Mouse (Mus musculus): ENCODE data around the gene Zfp36l2. TPM values are rescaled to one million over a fixed set of nuclear protein-coding genes. Genes with fewer than 3 reads are reported as not detected.
A peak's percentile ranks its signal among the peaks of the same experiment; 100 is the strongest.

Zfp36l2 gene
- polyA plus RNA-seq, 1 experiment, result 318 TPM

DNA sequence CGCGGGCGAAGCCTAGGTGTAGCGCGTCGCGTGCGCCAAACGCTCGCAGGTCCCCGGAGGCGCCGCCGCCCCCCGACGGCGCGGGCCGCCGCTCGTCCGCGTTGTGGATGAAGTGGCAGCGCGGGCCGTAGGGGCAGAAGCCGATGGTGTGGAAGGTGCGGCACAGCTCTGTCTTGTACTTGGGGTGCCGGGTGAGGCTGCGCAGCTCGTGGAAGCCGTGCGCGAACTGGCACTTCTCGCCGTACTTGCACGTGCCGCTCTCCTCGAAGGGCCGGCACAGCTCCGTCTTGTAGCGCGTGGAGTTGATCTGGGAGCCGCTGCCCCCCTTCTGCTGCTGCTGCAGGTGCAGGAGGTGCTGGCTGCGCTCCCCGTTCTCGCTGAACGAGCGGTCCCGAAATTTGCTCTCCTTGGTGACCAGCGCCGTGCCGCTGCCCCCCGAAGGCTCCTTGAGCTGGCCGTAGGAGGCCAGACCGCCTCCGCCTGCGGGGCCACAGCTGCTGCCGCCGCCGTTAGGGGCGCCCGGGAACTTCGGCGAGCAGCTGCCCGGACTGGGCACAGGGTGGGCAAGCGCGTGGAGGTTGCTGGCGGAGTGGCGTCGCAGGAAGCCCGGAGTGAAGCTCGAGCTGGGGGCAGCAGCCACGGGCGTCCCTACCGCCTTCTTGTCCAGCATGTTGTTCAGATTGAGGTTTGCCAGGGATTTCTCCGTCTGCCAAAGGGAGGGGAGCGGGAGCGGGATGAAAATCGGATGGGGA is 1.1 kb downstream of the Zfp36l2 start:
- TF ChIP-seq CTCF (IDR thresholded peaks at IDR 0.05; ENCODE audit: low read depth, low read length) (no peak), POLR2A (IDR thresholded peaks at IDR 0.05; ENCODE audit: borderline replicate concordance, low read depth, low read length) (no peak)
- Histone ChIP-seq H3K4me3 (ENCODE audit: insufficient read depth, low read length) (peak overlapping the region; percentile 83), H3K4me1 (ENCODE audit: control insufficient read depth, insufficient read depth, low read length) (peaks cover 16% of the 10 kb centered on the region), H3K27ac (ENCODE audit: insufficient read depth, low read depth, low read length) (peak overlapping the region; percentile 86)

DNA sequence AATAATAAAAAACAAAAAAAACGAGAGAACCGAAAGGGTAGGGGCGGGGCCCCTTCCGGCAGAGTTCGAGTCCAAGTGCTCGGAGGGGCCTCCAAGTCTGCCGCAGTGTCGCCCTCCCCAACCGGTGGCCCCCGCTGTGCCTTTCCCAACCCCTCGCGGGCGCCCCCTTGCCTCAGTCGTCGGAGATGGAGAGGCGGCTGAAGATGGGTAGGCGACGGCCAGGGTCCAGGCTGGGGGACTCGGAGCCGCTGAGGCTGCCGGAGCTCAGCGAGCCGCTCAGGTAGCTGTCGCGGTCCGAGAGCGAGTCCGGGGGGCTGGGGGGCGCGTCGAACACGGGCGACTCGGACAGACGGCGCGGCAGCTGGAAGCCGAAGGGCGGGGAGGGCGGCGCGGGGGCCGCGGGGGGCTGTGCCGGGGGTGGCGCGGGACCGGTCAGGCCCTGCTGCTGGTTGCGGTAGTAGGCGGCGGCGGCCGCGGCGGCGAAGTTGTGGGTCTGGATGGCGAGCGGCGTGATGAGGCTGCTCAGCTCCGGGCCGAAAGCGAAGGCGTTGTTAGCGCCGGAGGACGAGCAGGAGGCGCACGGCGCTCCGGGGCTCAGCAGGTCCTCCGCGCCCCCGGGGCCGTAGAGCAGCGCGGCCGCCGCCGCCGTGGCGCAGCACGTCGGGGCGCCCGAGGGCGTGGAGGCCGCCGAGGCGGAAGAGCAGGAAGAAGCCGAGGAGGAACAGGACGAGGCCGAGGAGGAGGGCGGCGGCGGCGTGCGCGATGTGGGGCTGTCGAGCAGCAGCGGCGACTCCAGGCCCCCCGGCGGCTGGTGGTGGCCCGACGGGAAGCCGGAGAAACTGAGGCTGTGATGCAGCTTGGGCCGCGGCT is 1.9 kb downstream of the Zfp36l2 start:
- peaks cover 18% of the 10 kb centered on the region for H3K4me1 ChIP-seq (ENCODE audit: control insufficient read depth, insufficient read depth, low read length)
- TF ChIP-seq CTCF (IDR thresholded peaks at IDR 0.05; ENCODE audit: low read depth, low read length) (no peak), POLR2A (IDR thresholded peaks at IDR 0.05; ENCODE audit: borderline replicate concordance, low read depth, low read length) (no peak)
- H3K27ac ChIP-seq (ENCODE audit: insufficient read depth, low read depth, low read length), result peak overlapping the region; percentile 86
- peak overlapping the region; percentile 83 for H3K4me3 ChIP-seq (ENCODE audit: insufficient read depth, low read length)

DNA sequence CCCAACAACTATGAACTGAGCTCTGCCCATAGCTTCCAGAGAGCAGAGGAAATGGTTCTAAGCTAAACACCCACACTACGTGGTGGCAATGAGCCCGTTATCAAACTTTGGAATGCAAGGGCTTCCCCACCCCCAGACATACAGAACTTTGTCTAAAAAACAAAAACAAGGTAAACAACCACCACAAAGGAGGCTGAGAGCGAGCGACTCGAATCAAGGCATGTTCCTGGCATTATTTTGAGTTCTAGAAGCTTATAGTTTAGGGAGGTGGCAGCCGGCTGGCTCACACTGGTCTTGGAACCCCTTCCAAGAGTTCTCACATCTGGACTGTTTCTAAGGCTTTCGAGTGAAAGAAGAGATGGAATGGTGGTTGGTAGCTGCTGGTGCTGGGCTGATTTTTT is 2.7 kb downstream of the Zfp36l2 start:
- Histone ChIP-seq H3K27ac (ENCODE audit: insufficient read depth, low read depth, low read length) (peak overlapping the region; percentile 86), H3K4me3 (ENCODE audit: insufficient read depth, low read length) (peak overlapping the region; percentile 83), H3K4me1 (ENCODE audit: control insufficient read depth, insufficient read depth, low read length) (peaks cover 20% of the 10 kb centered on the region)
- TF ChIP-seq CTCF (IDR thresholded peaks at IDR 0.05; ENCODE audit: low read depth, low read length) (no peak), POLR2A (IDR thresholded peaks at IDR 0.05; ENCODE audit: borderline replicate concordance, low read depth, low read length) (no peak)

DNA sequence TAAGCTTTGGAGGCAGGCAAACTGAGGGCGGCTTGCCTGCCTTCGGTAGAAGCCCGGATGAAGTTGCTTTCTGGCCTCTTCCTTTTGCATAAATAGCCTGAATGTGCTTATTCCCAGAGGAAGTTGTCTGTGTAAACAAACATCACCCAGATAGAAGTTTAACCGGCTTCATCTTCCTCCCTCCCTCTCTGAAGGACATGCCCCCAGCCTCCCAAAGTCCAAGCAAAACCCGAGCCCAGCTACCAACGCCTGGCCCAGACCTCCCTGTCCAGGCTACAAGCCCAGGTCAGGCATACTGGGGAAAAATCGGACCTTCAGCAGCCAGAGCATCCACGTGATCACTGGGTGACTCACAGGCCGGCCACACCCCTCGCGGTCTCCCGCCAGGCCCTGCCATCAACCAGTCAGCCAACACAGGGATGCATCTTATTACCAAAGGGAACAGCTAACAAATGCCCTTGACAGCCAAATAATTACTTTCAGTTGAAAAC is 4.4 kb downstream of the Zfp36l2 start:
- no peak for TF ChIP-seq POLR2A (IDR thresholded peaks at IDR 0.05; ENCODE audit: borderline replicate concordance, low read depth, low read length)
- TF ChIP-seq CTCF (IDR thresholded peaks at IDR 0.05; ENCODE audit: low read depth, low read length), result no peak
- Histone ChIP-seq H3K4me3 (ENCODE audit: insufficient read depth, low read length) (peak overlapping the region; percentile 60), H3K4me1 (ENCODE audit: control insufficient read depth, insufficient read depth, low read length) (peaks cover 7% of the 10 kb centered on the region), H3K27ac (ENCODE audit: insufficient read depth, low read depth, low read length) (peak overlapping the region; percentile 99)

DNA sequence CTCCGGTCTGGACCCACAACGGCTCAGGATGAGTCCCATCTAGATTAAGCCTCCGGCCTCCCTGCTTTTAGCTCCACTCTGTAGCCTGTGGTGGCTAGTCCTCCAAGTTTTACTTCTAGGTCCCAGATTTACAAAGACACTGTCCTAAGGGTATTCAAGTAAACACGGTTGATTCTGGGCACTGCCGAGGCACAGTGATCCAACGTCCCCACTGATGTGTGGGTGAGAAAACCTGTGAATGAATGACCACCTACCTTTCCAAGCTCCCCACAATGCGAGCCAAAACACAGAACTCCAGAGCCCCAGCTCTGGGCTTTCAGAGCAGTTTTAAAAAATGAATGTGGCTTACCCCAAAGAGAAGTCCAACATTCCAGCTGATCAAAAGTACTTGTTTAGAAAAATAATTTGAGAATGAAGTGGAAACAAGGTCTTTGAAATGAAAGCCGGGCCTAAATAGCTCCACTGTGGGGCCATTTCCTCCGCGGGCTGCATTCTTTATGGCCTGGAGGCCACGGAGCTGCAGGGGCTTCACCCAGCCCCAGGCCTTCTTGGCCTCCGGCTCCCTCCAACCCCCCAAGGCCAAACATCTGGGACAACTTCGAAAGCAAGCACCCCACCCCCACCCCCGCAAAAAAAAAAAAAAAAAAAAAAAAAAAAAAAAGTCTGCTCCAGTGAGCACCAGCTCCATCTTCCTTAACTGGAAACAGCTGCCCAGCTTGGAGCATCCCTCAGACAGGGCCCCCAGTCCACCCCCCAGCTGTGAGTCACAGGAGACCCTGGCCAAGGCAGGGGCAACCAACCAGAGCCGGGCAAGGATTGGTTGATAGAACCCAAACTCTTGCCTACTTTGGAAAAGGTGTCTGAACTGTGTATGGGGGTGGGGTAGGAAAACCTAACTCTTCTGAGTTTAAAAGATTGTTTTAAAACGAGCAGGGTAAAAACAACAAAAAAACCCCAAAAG is 5.2 kb downstream of the Zfp36l2 start:
- Histone ChIP-seq H3K4me3 (ENCODE audit: insufficient read depth, low read length) (peak overlapping the region; percentile 60), H3K27ac (ENCODE audit: insufficient read depth, low read depth, low read length) (peak overlapping the region; percentile 99), H3K4me1 (ENCODE audit: control insufficient read depth, insufficient read depth, low read length) (peaks cover 7% of the 10 kb centered on the region)
- TF ChIP-seq CTCF (IDR thresholded peaks at IDR 0.05; ENCODE audit: low read depth, low read length) (no peak), POLR2A (IDR thresholded peaks at IDR 0.05; ENCODE audit: borderline replicate concordance, low read depth, low read length) (no peak)

DNA sequence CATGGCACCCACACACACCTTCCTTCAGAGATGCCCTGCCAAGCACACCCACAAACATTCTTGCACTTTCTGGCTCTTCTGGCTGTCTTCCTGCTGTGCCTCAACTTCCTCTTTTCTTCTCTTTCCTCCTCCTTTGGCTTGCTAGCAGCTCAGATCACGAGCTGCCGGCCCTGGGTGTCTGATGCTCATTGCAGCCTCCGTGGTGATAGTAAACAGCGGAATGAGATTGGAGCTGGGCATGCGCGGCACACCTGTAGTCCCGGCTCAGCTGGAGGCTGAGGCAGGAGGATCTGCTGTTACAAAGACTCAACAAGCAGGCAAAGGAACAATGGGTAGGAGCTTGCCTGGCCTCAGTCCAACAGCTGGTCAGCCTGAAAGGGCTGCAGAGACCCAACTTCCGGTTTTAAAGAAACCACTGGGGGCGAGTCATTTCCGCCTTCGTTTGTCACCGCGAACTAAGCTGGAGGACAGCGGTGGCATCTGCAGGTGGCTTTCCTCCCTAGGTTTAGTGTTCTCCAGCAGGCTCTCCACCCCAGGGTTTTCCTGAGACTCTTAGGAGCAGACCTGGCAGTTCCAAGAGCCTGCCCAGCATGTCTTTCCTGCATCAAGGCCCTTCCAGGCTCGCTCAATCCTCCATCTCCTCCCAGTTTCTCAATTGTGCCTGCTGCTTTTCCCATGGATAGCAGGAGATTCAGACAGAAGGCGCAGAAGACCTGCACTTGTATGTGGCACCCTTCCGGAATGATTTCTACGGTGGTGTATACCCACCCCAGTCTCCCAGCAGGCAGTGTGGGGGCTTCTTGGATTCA is 6.0 kb downstream of the Zfp36l2 start:
- H3K4me1 ChIP-seq (ENCODE audit: control insufficient read depth, insufficient read depth, low read length), result peaks cover 7% of the 10 kb centered on the region
- TF ChIP-seq CTCF (IDR thresholded peaks at IDR 0.05; ENCODE audit: low read depth, low read length) (0 out of 2 replicates have a peak, but pooled peaks have one; percentile 9), POLR2A (IDR thresholded peaks at IDR 0.05; ENCODE audit: borderline replicate concordance, low read depth, low read length) (no peak)

DNA sequence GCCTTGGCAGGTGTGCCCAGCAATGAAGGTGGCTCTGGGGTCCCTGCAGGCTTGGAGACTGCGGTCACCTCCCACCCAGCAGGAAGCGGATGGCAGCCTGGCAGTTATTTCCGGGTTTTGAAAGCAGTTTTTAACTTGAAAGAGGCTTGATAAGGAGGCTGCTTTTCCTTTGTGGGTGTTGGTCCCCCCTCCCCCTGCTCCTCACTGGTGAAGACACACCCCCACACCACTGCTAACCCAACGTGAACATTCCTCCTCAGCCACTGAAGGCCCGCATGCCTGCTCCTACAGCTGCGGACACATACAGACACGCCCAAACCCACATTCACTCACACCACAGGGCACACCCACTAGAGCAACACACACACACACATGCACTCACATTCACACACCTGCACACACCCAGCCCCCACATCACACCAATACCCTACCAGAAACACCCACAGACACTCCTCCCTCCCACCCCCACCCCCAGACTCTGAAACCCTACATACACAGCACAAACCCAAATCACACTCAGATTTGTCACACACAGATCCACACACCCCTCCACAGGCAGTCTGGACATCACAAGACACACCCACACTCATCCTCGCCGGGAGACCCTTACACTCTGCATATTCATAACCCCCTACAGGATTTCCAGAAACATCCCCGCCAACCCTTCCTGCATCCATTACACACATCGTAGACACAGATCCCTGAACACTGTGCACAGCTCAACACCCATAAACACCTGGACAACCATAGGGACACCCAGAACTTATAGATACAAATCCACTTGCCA is 6.8 kb downstream of the Zfp36l2 start:
- Histone ChIP-seq H3K27ac (ENCODE audit: insufficient read depth, low read depth, low read length) (peak overlapping the region; percentile 99), H3K4me1 (ENCODE audit: control insufficient read depth, insufficient read depth, low read length) (peaks cover 7% of the 10 kb centered on the region), H3K4me3 (ENCODE audit: insufficient read depth, low read length) (peak overlapping the region; percentile 58)
- TF ChIP-seq POLR2A (IDR thresholded peaks at IDR 0.05; ENCODE audit: borderline replicate concordance, low read depth, low read length) (no peak), CTCF (IDR thresholded peaks at IDR 0.05; ENCODE audit: low read depth, low read length) (0 out of 2 replicates have a peak, but pooled peaks have one; percentile 15)

More for the DNA sequence above, 6.0 kb downstream of the Zfp36l2 start:
- H3K4me3 ChIP-seq (ENCODE audit: insufficient read depth, low read length), result peak overlapping the region; percentile 58
- peak overlapping the region; percentile 99 for H3K27ac ChIP-seq (ENCODE audit: insufficient read depth, low read depth, low read length)

DNA sequence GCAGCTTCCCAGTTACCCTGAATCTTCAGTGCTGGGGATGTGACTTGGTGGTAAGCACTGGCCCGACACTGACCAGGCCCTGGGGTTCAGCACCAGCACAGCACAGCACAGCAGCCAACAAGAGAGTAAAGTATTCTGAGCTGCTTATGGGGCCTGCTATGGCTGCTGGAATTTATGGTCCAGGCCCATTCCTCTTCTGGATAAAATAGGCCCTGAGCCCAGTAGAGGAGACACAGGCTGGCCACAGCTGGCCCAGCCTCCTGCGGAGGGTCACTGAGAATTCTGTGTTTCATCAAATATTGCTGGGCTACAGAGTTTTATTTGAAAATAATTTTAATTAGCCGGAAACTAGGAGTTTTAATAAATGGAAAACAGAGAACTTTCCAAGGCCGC is 7.8 kb downstream of the Zfp36l2 start:
- peaks cover 7% of the 10 kb centered on the region for H3K4me1 ChIP-seq (ENCODE audit: control insufficient read depth, insufficient read depth, low read length)
- H3K4me3 ChIP-seq (ENCODE audit: insufficient read depth, low read length), result no peak overlapping the region
- no peak for TF ChIP-seq POLR2A (IDR thresholded peaks at IDR 0.05; ENCODE audit: borderline replicate concordance, low read depth, low read length)
- no peak for TF ChIP-seq CTCF (IDR thresholded peaks at IDR 0.05; ENCODE audit: low read depth, low read length)
- H3K27ac ChIP-seq (ENCODE audit: insufficient read depth, low read depth, low read length), result no peak overlapping the region
